Mouse (Mus musculus) heart, embryonic 15.5 days (tissue): Measurements from ENCODE around the gene Mrtfa. TPM values are rescaled to one million over a fixed set of nuclear protein-coding genes. Genes with fewer than 3 reads are reported as not detected.

ENCODE experiments used
- ATAC-seq: fragments of 200-750 bp; cut with Nextera tagmentation; replicated peaks from 2 replicates; pipeline ENCODE4 v1.8.0; 2017; ENCODE audit warnings: low read depth, moderate TSS enrichment; ENCODE audit not compliant: insufficient number of reproducible peaks, insufficient read depth, low FRiP score
- H3K27ac ChIP-seq: fragments of 300-500 bp; sonication (generic); 2 replicates; pipeline ENCODE4 v1.5.1; 2015; ENCODE audit warnings: mild to moderate bottlenecking, inconsistent platforms
- H3K27me3 ChIP-seq: fragments of 300-500 bp; sonication (generic); 2 replicates; pipeline ENCODE4 v1.6.1; 2015; ENCODE audit warnings: inconsistent platforms
- H3K36me3 ChIP-seq: fragments of 300-500 bp; sonication (generic); 2 replicates; pipeline ENCODE4 v1.6.1; 2015; ENCODE audit warnings: mild to moderate bottlenecking, inconsistent platforms
- H3K4me1 ChIP-seq: fragments of 300-500 bp; sonication (generic); replicated peaks from 2 replicates; pipeline ENCODE4 v1.6.1; 2015; ENCODE audit warnings: inconsistent platforms
- H3K4me2 ChIP-seq: fragments of 300-500 bp; sonication (generic); 2 replicates; pipeline ENCODE4 v1.6.1; 2015; ENCODE audit warnings: inconsistent platforms, mild to moderate bottlenecking, moderate library complexity
- H3K4me3 ChIP-seq: fragments of 300-500 bp; sonication (generic); 2 replicates; pipeline ENCODE4 v1.5.1; 2015; ENCODE audit warnings: mild to moderate bottlenecking, inconsistent platforms
- H3K9ac ChIP-seq: fragments of 300-500 bp; sonication (generic); 2 replicates; pipeline ENCODE4 v1.6.1; 2015; ENCODE audit warnings: mild to moderate bottlenecking, inconsistent platforms
- H3K9me3 ChIP-seq: fragments of 300-500 bp; sonication (generic); replicated peaks from 2 replicates; pipeline ENCODE4 v1.6.1; 2016; ENCODE audit warnings: inconsistent platforms
- WGBS: fragments of 180-500 bp; shearing (Covaris S2); methylation state at CpG from one replicate; pipeline ENCODE4 v1.1.7; 2015; ENCODE audit warnings: mixed read lengths; 5-methylcytosine and 5-hydroxymethylcytosine counted together
- polyA plus RNA-seq: library from polyadenylated mRNA; unstranded; fragments of >200 nt; fragmentation: Nextera tagmentation; extraction: Ambion mirVana; gene quantifications from 2 replicates; pipeline ENCODE4 v1.2.1, GENCODE M21; 2015

Mrtfa gene
- polyA plus RNA-seq, 1 experiment from 2014 or later: 11.4 TPM

GRCm38 (mm10) chr15:81010114-81010513 is 180.4 kb downstream of the Mrtfa start:
- no peak overlapping the region for H3K4me2 ChIP-seq
- H3K4me3 ChIP-seq: no peak overlapping the region
- no peak overlapping the region for H3K9ac ChIP-seq
- no peaks in the 10 kb centered on the region for H3K4me1 ChIP-seq
- no peak for ATAC-seq
- no peaks in the 10 kb centered on the region for H3K27me3 ChIP-seq
- H3K36me3 ChIP-seq: peaks cover 27% of the 10 kb centered on the region
- H3K27ac ChIP-seq: no peak overlapping the region
- H3K9me3 ChIP-seq: no peaks in the 10 kb centered on the region
- WGBS: 68% methylated on average over 7 of the region's 7 CpGs

GRCm38 (mm10) chr15:81008689-81009123 is 181.9 kb downstream of the Mrtfa start:
- no peak for ATAC-seq
- no peak overlapping the region for H3K4me3 ChIP-seq
- H3K27me3 ChIP-seq: no peaks in the 10 kb centered on the region
- H3K4me2 ChIP-seq: no peak overlapping the region
- no peaks in the 10 kb centered on the region for H3K4me1 ChIP-seq
- no peak overlapping the region for H3K27ac ChIP-seq
- no peak overlapping the region for H3K9ac ChIP-seq
- WGBS: 54% methylated on average over 10 of the region's 10 CpGs
- H3K36me3 ChIP-seq: peaks cover 20% of the 10 kb centered on the region; the same call in 1 of the 2 replicates
- H3K9me3 ChIP-seq: no peaks in the 10 kb centered on the region

GRCm38 (mm10) chr15:81007905-81008304 is 182.7 kb downstream of the Mrtfa start:
- WGBS: 85% methylated on average over 8 of the region's 8 CpGs
- H3K9me3 ChIP-seq: no peaks in the 10 kb centered on the region
- H3K4me1 ChIP-seq: no peaks in the 10 kb centered on the region
- ATAC-seq: no peak
- H3K9ac ChIP-seq: no peak overlapping the region
- no peak overlapping the region for H3K4me2 ChIP-seq
- peaks cover 20% of the 10 kb centered on the region; the same call in 1 of the 2 replicates for H3K36me3 ChIP-seq
- no peaks in the 10 kb centered on the region for H3K27me3 ChIP-seq
- H3K27ac ChIP-seq: no peak overlapping the region
- H3K4me3 ChIP-seq: no peak overlapping the region

GRCm38 (mm10) chr15:81007339-81007738 is 183.2 kb downstream of the Mrtfa start:
- H3K36me3 ChIP-seq: peaks cover 19% of the 10 kb centered on the region; the same call in 1 of the 2 replicates

GRCm38 (mm10) chr15:81006127-81006735 is 184.3 kb downstream of the Mrtfa start:
- ATAC-seq: no peak
- no peak overlapping the region for H3K4me2 ChIP-seq
- H3K27me3 ChIP-seq: no peaks in the 10 kb centered on the region
- H3K4me3 ChIP-seq: no peak overlapping the region
- H3K27ac ChIP-seq: no peak overlapping the region
- 85% methylated on average over 10 of the region's 10 CpGs for WGBS
- H3K9ac ChIP-seq: no peak overlapping the region; the same call in 1 of the 2 replicates
- no peaks in the 10 kb centered on the region for H3K9me3 ChIP-seq
- H3K36me3 ChIP-seq: peaks cover 17% of the 10 kb centered on the region; the same call in 1 of the 2 replicates
- H3K4me1 ChIP-seq: no peaks in the 10 kb centered on the region

More at GRCm38 (mm10) chr15:81007339-81007738, 183.2 kb downstream of the Mrtfa start:
- no peaks in the 10 kb centered on the region for H3K4me1 ChIP-seq
- no peak overlapping the region for H3K4me2 ChIP-seq
- H3K4me3 ChIP-seq: no peak overlapping the region
- no peaks in the 10 kb centered on the region for H3K9me3 ChIP-seq
- 92% methylated on average over 9 of the region's 9 CpGs for WGBS
- H3K27me3 ChIP-seq: no peaks in the 10 kb centered on the region
- no peak for ATAC-seq
- no peak overlapping the region for H3K27ac ChIP-seq
- H3K9ac ChIP-seq: no peak overlapping the region

GRCm38 (mm10) chr15:81000419-81001138 is 190.0 kb downstream of the Mrtfa start:
- H3K4me2 ChIP-seq: no peak overlapping the region
- H3K4me1 ChIP-seq: peaks cover 7% of the 10 kb centered on the region
- H3K27ac ChIP-seq: no peak overlapping the region
- H3K36me3 ChIP-seq: 0 out of 2 replicates have a peak, but pooled peaks cover 14% of the 10 kb centered on the region
- H3K4me3 ChIP-seq: no peak overlapping the region
- 0 out of 2 replicates have a peak overlapping the region, but pooled peaks have one; percentile 14 for H3K9ac ChIP-seq
- no peaks in the 10 kb centered on the region for H3K27me3 ChIP-seq
- 38% methylated on average over 4 of the region's 4 CpGs for WGBS
- ATAC-seq: 0 out of 2 replicates have a peak, but pooled peaks have one; percentile 39
- H3K9me3 ChIP-seq: no peaks in the 10 kb centered on the region

- Histone ChIP-seq H3K9me3 (no peaks in the 10 kb centered on the region), H3K4me1 (peaks cover 7% of the 10 kb centered on the region), H3K27ac (no peak overlapping the region), H3K9ac (no peak overlapping the region), H3K4me2 (no peak overlapping the region), H3K4me3 (no peak overlapping the region), H3K27me3 (no peaks in the 10 kb centered on the region), H3K36me3 (no peaks in the 10 kb centered on the region)
- 41% methylated on average over 1 of the region's 1 CpGs for WGBS
- no peak for ATAC-seq
Measured at GRCm38 (mm10) chr15:80997077-80997476, 193.5 kb downstream of the Mrtfa start.

- whole genome bisulfite sequencing: 85% methylated on average over 6 of the region's 6 CpGs
- no peak for ATAC-seq
- no peak overlapping the region for H3K4me2 ChIP-seq
Measured at GRCm38 (mm10) chr15:80996090-80996835, 194.3 kb downstream of the Mrtfa start.

GRCm38 (mm10) chr15:80994959-80995358 is 195.6 kb downstream of the Mrtfa start:
- H3K4me3 ChIP-seq: no peak overlapping the region
- H3K4me2 ChIP-seq: no peak overlapping the region
- H3K9me3 ChIP-seq: no peaks in the 10 kb centered on the region
- no peaks in the 10 kb centered on the region for H3K36me3 ChIP-seq
- H3K27ac ChIP-seq: no peak overlapping the region
- WGBS: 85% methylated on average over 5 of the region's 5 CpGs
- H3K9ac ChIP-seq: no peak overlapping the region
- ATAC-seq: no peak
- no peaks in the 10 kb centered on the region for H3K4me1 ChIP-seq
- no peaks in the 10 kb centered on the region for H3K27me3 ChIP-seq

More at GRCm38 (mm10) chr15:80996090-80996835, 194.3 kb downstream of the Mrtfa start:
- Histone ChIP-seq H3K36me3 (no peaks in the 10 kb centered on the region), H3K27ac (no peak overlapping the region), H3K9me3 (no peaks in the 10 kb centered on the region), H3K4me1 (peaks cover 7% of the 10 kb centered on the region), H3K9ac (no peak overlapping the region), H3K4me3 (no peak overlapping the region), H3K27me3 (no peaks in the 10 kb centered on the region)

GRCm38 (mm10) chr15:80989712-80990111 is 200.8 kb downstream of the Mrtfa start:
- H3K9me3 ChIP-seq: no peaks in the 10 kb centered on the region
- WGBS: 44% methylated on average over 3 of the region's 3 CpGs
- no peaks in the 10 kb centered on the region for H3K4me1 ChIP-seq
- no peaks in the 10 kb centered on the region for H3K36me3 ChIP-seq
- no peak overlapping the region for H3K27ac ChIP-seq
- no peak for ATAC-seq
- no peak overlapping the region for H3K4me2 ChIP-seq
- no peak overlapping the region for H3K4me3 ChIP-seq
- no peak overlapping the region for H3K9ac ChIP-seq
- no peaks in the 10 kb centered on the region for H3K27me3 ChIP-seq

- H3K4me1 ChIP-seq: no peaks in the 10 kb centered on the region
- H3K9ac ChIP-seq: no peak overlapping the region
- no peak overlapping the region for H3K27ac ChIP-seq
- H3K27me3 ChIP-seq: no peaks in the 10 kb centered on the region
- no peak for ATAC-seq
- H3K4me2 ChIP-seq: no peak overlapping the region
- H3K9me3 ChIP-seq: no peaks in the 10 kb centered on the region
- H3K4me3 ChIP-seq: no peak overlapping the region
- H3K36me3 ChIP-seq: no peaks in the 10 kb centered on the region
- WGBS: 40% methylated on average over 1 of the region's 1 CpGs
Measured at GRCm38 (mm10) chr15:80988331-80988730, 202.2 kb downstream of the Mrtfa start.
